Mouse (Mus musculus) MEL (cell line): ENCODE measurements around the gene Mrvi1.

Experiments
- BHLHE40 ChIP-seq: IDR thresholded peaks from 2 replicates; pipeline ENCODE4 v1.6.1; 2012; ENCODE audit warnings: low read depth, mild to moderate bottlenecking, inconsistent platforms, low read length, improper control_type of control experiment, borderline replicate concordance
- CTCF ChIP-seq, 3 experiments: IDR thresholded peaks in 2 of 3; conservative IDR thresholded peaks in 1 of 3; 2 replicates each; pipeline ENCODE4 v1.5.1; 2011 to 2012; ENCODE audit warnings: low read length in 3 of 3, low read depth in 2 of 3, mild to moderate bottlenecking in 2 of 3, improper control_type of control experiment in 1 of 3, inconsistent platforms in 1 of 3, mixed read lengths in 1 of 3, moderate library complexity in 1 of 3; ENCODE audit not compliant: control insufficient read depth in 1 of 3, insufficient read depth in 1 of 3, poor library complexity in 1 of 3, severe bottlenecking in 1 of 3
- E2F4 ChIP-seq: IDR thresholded peaks from 2 replicates; pipeline ENCODE4 v1.6.1; 2011; ENCODE audit warnings: low read depth, low read length, improper control_type of control experiment, borderline replicate concordance
- HCFC1 ChIP-seq: IDR thresholded peaks from 2 replicates; pipeline ENCODE4 v1.6.1; 2012; ENCODE audit warnings: low read depth, mild to moderate bottlenecking, inconsistent platforms, low read length, improper control_type of control experiment, moderate library complexity
- NRF1 ChIP-seq: IDR thresholded peaks from 2 replicates; pipeline ENCODE4 v1.6.1; 2014; ENCODE audit warnings: low read depth, mild to moderate bottlenecking, inconsistent platforms, low read length, improper control_type of control experiment, moderate library complexity; ENCODE audit not compliant: poor library complexity, insufficient read depth, severe bottlenecking
- POLR2A ChIP-seq, 2 experiments: IDR thresholded peaks; 2 replicates each; pipeline ENCODE4 v1.6.1; 2011 to 2012; ENCODE audit warnings: low read length in 2 of 2, mild to moderate bottlenecking in 2 of 2, control low read depth in 1 of 2, improper control_type of control experiment in 1 of 2, low read depth in 1 of 2, moderate library complexity in 1 of 2; ENCODE audit not compliant: control insufficient read depth in 1 of 2, insufficient read depth in 1 of 2, poor library complexity in 1 of 2
- SMC3 ChIP-seq: IDR thresholded peaks from 2 replicates; pipeline ENCODE4 v1.6.1; 2011; ENCODE audit warnings: low read depth, low read length, improper control_type of control experiment
- UBTF ChIP-seq: IDR thresholded peaks from 2 replicates; pipeline ENCODE4 v1.6.1; 2012; ENCODE audit warnings: low read depth, mild to moderate bottlenecking, inconsistent platforms, low read length, improper control_type of control experiment, moderate library complexity, borderline replicate concordance; ENCODE audit not compliant: insufficient read depth

DNA sequence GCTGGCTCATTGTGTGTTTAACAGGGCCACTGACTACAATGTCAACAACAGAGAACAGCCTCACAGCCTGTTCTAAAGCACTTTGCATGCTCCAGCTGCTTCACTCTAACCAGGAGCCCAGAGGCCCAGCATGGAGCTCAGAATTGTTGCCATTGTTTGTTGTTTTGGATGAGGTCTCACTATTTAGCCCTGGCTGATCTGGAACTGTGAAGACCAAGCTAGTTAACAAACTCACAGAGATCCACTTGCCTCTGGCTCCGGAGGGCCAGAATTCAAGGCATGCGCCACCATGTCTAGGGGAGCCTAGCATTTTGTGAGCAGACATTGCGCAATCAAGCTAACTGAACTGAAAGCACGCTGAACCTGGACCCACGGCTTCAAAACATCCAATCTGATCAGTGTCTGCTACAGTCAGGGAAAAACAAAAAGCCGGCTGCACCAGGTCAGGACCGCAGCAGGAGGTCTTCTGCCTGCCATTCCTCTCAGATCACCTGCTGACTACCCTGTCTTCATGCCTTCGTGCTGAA, 41.9 kb upstream of the Mrvi1 start:
- TF ChIP-seq HCFC1 (no peak), SMC3 (no peak), BHLHE40 (no peak), E2F4 (no peak), CTCF (IDR thresholded peaks at IDR 0.05 in 2 of 3, conservative IDR thresholded peaks at IDR 0.05 in 1 of 3; ENCODE audit: control insufficient read depth in 1 of 3, insufficient read depth in 1 of 3, low read depth in 2 of 3, low read length in 3 of 3, poor library complexity in 1 of 3, severe bottlenecking in 1 of 3) (no peak), UBTF (no peak), POLR2A (IDR thresholded peaks at IDR 0.05; ENCODE audit: control insufficient read depth in 1 of 2, insufficient read depth in 1 of 2, low read depth in 1 of 2, low read length in 2 of 2, poor library complexity in 1 of 2) (no peak), NRF1 (no peak)
